Mouse (Mus musculus) layer of hippocampus, adult 11-12 months (tissue): ENCODE results near the gene Map1lc3b.
"Not testable (repeated sequence)": the region's sequence is repeated elsewhere in the genome, so short reads cannot be mapped to it uniquely, and the experiment has no call there.

Experiments
- DNase-seq: peaks from one replicate; pipeline ENCODE4 v3.0.0; 2022; ENCODE audit warnings: low spot score

Map1lc3b gene

DNA sequence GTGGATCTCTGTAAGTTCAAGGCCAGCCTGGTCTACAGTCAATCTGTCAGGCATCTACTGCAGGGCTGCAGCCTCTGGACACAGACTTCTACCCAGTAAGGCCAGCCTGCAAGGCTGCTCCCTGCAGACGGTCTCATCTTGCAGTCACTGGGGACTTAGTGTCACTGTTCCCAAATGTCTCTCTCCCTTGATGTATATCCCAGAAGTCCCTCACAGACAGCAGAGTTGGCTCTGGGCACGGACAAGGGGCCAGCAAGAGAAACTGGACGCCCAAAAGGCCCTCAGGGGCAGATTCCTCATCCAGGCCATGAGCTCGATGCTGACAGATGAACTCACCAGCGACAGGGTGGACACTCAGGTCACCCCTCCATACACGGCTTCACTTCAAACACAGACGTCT lies 18.0 kb upstream of the Map1lc3b start:
- no peak for DNase-seq

DNA sequence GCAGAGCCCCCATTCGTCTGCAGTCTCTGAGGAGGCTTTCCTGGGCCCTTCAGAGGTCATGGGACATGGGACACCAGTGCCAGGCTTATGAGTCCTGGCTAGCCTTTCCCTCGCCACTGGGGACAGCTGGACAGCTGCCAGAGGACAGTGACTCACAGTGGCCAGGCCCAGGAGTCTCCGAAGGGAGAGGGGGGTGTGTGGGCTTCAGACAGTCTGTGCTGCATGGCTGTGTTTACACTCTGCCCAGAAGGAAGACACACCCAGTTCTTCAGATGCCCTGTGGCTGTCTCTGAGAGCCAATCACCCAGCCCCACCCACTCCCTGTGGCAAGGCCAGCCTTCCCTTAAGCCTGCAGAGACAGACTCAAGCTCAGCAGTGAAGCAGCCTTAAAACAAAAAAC lies 16.9 kb upstream of the Map1lc3b start:
- DNase-seq = peak; percentile 60

DNA sequence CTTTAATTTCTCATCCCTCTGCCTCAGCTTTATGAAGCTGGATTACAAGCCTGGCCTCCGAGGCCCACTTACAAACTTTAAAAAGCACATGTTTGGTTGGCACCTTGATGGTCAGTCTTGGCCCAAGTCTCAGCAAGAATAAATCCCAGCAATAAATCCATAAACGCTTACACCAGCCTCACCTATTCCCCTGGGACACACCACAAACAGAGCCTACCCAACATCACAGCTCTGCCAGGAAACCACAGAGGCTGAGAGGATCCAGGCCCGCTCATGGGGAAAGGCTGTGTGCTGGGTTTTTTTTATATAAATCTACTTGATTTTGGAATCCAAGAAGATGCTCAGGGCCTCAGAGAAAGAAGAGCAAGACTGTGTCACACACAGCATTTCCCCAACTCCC lies 14.5 kb upstream of the Map1lc3b start:
- DNase-seq = no peak

GRCm38 (mm10) chr8:121577751-121578675 lies 12.1 kb upstream of the Map1lc3b start:
- no peak for DNase-seq

DNA sequence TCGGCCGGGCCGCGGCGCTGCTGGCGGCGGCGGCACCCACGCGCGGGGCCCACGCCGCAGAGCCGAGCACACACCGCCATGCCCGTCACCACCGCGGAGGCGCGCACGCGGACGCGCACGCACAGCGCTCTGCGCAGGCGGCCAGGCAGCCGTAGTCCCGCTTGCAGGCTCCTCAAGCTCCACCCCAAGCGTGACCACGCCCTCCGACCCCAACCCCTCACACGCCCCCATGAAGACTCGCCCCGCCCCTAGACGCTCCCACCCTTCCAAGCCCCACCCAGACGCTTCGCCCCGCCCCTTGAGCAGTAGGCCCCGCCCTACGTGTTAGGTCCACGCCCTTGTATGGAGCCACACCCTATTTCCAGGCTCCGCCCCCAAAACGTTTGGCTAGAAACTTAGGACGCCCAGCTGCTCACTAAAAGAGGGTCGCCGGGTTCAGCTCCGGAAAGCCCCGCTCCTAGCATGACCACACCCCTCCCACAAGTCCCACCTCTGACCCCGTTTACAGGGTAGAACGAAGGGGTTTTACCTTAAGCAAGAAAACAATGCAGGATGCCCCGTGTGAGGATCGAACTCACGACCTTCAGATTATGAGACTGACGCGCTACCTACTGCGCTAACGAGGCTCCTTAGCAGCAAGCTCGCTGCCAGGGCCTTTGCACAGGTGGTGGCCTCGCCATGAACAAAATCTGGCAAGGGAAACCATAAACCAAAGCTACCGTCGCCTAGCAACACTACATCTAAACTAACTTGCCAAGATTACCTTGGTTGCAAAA lies 11.3 kb upstream of the Map1lc3b start, which contains the start of gene Fbxo31:
Gene Fbxo31, minus strand, starts transcription at position 131 of the 776 bp plus-strand sequence.
- DNase-seq = peak; percentile 93

GRCm38 (mm10) chr8:121580465-121580864 lies 9.7 kb upstream of the Map1lc3b start:
- no peak for DNase-seq

DNA sequence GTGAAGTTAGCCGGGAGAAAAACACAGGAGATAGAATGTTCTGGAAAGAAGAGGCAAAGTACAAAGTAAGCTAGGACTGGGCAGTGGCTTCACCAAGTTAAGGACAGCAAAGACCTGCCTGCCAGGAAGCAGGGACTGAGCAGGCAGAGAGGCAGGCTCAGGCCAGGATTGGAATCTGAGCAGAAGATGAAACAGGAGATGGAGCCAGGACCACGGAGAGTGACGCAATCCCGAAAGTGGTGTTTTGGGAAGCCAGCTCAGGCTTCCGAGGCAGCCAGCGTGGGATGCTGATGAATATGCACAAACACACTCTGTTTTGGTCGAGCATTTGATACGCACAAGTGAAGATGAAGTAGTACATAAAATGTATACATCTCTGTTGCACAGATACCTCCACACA lies 6.5 kb upstream of the Map1lc3b start:
- DNase-seq = no peak

GRCm38 (mm10) chr8:121584730-121585129 lies 5.4 kb upstream of the Map1lc3b start:
- DNase-seq = no peak

GRCm38 (mm10) chr8:121585159-121585825 lies 4.9 kb upstream of the Map1lc3b start:
- peak; percentile 100 for DNase-seq

- DNase-seq = no peak
Observed at GRCm38 (mm10) chr8:121588750-121589149, 1.4 kb upstream of the Map1lc3b start.

DNA sequence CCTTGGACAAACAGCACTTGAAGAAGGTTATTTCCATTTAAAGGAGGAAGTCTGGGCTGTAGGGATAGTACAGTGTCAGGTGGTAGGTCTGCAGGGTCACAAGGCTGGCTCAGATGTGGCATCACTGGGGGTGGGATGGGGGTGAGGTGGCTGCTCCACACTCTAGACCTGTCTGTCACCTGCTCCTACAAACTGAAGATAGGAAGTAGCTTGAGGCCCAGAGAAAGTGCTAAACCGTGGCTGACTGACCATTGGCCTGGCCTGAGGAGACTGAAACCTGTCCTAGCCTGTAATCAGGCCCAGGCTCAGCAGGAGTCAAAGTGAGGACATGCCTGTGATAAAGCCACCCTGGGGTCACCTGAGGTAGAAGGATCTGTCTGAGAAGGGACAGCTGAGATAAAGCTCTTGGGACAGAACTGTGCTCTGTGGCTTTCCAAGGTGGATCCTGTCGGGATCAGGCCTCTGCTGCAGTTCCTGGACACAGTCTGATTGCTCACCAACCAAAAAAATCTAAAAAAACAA lies 895 bp upstream of the Map1lc3b start:
- no peak for DNase-seq

GRCm38 (mm10) chr8:121591178-121592066 lies 1.3 kb downstream of the Map1lc3b start:
- no peak for DNase-seq

GRCm38 (mm10) chr8:121593293-121593692 lies 3.1 kb downstream of the Map1lc3b start:
- DNase-seq = no peak

DNA sequence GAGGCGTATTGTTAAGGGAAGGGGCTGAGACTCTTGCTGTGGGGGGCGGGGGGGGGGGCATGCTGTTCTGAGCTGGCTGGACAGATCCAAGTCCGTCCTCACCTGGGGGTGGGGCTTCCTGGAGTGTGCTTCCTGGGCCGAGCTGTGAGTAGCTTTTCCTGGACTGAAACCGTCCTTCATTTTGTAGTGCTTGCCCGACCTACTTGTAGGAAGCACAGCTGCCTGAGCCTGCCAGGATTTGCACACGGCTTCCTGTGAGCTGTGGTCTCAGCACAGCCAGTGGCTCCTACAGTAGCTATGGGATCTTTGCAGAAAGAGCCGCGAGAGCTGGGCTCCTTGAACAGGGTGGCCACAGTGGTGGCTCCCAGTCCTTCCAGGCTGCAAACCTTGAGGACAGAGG lies 3.8 kb downstream of the Map1lc3b start:
- DNase-seq = no peak

DNA sequence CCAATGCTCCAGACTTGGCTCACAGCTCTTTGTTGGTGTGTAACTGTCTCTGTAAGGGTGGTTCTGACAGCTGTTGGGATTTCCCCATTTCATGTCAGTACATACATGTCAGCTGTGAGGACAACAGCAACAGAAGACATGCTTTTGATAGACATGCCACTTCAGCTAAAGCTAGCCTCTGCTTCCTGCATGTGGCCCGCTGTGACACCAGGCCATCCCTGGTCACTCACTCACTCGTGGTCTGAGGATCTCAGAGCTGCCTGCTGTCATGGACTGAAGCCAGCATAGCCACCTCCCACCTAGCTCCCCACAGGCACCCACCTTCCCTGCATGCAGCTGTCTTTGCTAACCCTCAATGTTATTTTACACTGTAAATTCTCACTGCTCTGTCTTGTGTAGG lies 7.3 kb downstream of the Map1lc3b start:
- DNase-seq = not testable (repeated sequence)

DNA sequence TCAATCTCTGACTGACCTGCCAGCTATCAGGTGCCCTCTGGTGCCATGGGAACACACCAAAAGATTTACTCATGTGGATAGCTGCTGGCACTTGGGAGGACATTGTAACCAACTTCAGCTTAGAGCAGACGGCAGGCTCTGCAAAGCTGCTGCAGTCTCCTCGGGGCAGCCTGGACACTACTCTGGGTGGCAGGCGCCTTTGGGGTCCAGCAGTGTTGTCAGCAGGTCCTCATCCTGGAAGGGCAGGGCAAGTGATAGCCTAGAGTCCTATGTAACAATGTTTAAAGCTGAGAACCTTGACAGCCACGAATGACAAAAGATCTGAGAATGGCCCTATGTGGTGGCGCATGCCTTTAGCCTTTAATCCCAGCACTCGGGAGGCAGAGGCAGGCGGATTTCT lies 8.0 kb downstream of the Map1lc3b start:
- DNase-seq = no peak

DNA sequence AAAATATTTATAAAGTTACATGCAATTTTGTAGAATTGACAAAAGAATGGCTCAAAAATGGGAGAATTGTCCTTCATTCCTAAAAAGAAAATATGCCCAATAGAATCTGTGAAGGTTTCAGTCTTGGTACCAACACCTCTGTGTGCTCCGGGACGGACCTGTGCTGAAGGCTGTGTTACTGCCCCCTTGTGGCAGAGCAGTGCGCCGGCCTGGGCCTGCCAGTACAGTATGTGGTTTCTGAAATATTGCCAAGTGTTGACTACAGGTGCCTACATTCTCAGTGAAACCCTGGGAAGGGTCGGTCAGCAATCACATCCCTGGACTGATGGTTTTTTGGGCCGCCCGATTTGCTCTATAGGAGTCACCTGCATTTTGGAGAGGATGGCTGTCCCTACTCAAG lies 8.7 kb downstream of the Map1lc3b start:
- DNase-seq = peak; percentile 80

- no peak for DNase-seq
Observed at GRCm38 (mm10) chr8:121599842-121600241, 9.7 kb downstream of the Map1lc3b start.

- DNase-seq = no peak
Observed at GRCm38 (mm10) chr8:121602411-121602810, 12.2 kb downstream of the Map1lc3b start.

- peak; percentile 84 for DNase-seq
Observed at GRCm38 (mm10) chr8:121602860-121603259, 12.7 kb downstream of the Map1lc3b start.

- no peak for DNase-seq
Observed at GRCm38 (mm10) chr8:121603801-121604200, 13.6 kb downstream of the Map1lc3b start.
